Mouse (Mus musculus) MEL (cell line): Measurements from ENCODE around the gene Gm49361. TPM values are rescaled to one million over a fixed set of nuclear protein-coding genes. Genes with fewer than 3 reads are reported as not detected.

Experiments
- DNase-seq: peaks from one replicate; pipeline ENCODE4 v3.0.0; 2011; ENCODE audit warnings: low read depth, low spot score
- H3K27ac ChIP-seq: 2 replicates; pipeline ENCODE4 v1.5.1; 2012; ENCODE audit warnings: low read depth, mild to moderate bottlenecking, control low read depth, low read length, moderate library complexity; ENCODE audit not compliant: control insufficient read depth
- H3K27me3 ChIP-seq, 2 experiments: fragments of 150-350 bp in 1 of 2; sonication (generic) in 1 of 2; 2 replicates each; pipeline ENCODE4 v1.6.1; 2012; ENCODE audit warnings: low read length in 2 of 2, mild to moderate bottlenecking in 2 of 2, improper control_type of control experiment in 1 of 2, moderate library complexity in 1 of 2; ENCODE audit not compliant: insufficient read depth in 2 of 2, control insufficient read depth in 1 of 2
- H3K36me3 ChIP-seq, 2 experiments: 2 replicates each; pipeline ENCODE4 v1.6.1; 2012 to 2014; ENCODE audit warnings: low read length in 2 of 2, improper control_type of control experiment in 1 of 2, inconsistent platforms in 1 of 2, mild to moderate bottlenecking in 1 of 2; ENCODE audit not compliant: insufficient read depth in 2 of 2, control insufficient read depth in 1 of 2
- H3K4me1 ChIP-seq, 2 experiments: fragments of 150-350 bp in 1 of 2; sonication (generic) in 1 of 2; 2 replicates each; pipeline ENCODE4 v1.6.1; 2012; ENCODE audit warnings: low read length in 2 of 2, improper control_type of control experiment in 1 of 2, mild to moderate bottlenecking in 1 of 2; ENCODE audit not compliant: insufficient read depth in 2 of 2, control insufficient read depth in 1 of 2
- H3K4me3 ChIP-seq, 2 experiments: fragments of 150-350 bp in 1 of 2; sonication (generic) in 1 of 2; 2 replicates each; pipeline ENCODE4 v1.5.1; 2012; ENCODE audit warnings: low read depth in 2 of 2, low read length in 2 of 2, mild to moderate bottlenecking in 2 of 2, moderate library complexity in 2 of 2, control low read depth in 1 of 2, improper control_type of control experiment in 1 of 2; ENCODE audit not compliant: control insufficient read depth in 1 of 2, insufficient read depth in 1 of 2
- H3K79me2 ChIP-seq: 2 replicates; pipeline ENCODE4 v1.6.1; 2012; ENCODE audit warnings: mild to moderate bottlenecking, low read length, moderate library complexity; ENCODE audit not compliant: control insufficient read depth, poor library complexity, insufficient read depth
- H3K9ac ChIP-seq: 2 replicates; pipeline ENCODE4 v1.6.1; 2012; ENCODE audit warnings: low read depth, mild to moderate bottlenecking, control low read depth, low read length, moderate library complexity; ENCODE audit not compliant: control insufficient read depth, poor library complexity, severe bottlenecking
- H3K9me3 ChIP-seq: fragments of 150-350 bp; sonication (generic); replicated peaks from 2 replicates; pipeline ENCODE4 v1.6.1; 2012; ENCODE audit warnings: mild to moderate bottlenecking, low read length, improper control_type of control experiment, moderate library complexity; ENCODE audit not compliant: insufficient read depth
- BHLHE40 ChIP-seq: IDR thresholded peaks from 2 replicates; pipeline ENCODE4 v1.6.1; 2012; ENCODE audit warnings: low read depth, mild to moderate bottlenecking, inconsistent platforms, low read length, improper control_type of control experiment, borderline replicate concordance
- CHD1 ChIP-seq: IDR thresholded peaks from 2 replicates; pipeline ENCODE4 v1.6.1; 2012; ENCODE audit warnings: low read depth, mild to moderate bottlenecking, inconsistent platforms, low read length, improper control_type of control experiment
- ELF1 ChIP-seq: IDR thresholded peaks from 2 replicates; pipeline ENCODE4 v1.6.1; 2014; ENCODE audit warnings: low read depth, mild to moderate bottlenecking, inconsistent platforms, low read length, improper control_type of control experiment, moderate library complexity
- ETS1 ChIP-seq: IDR thresholded peaks from 2 replicates; pipeline ENCODE4 v1.6.1; 2012; ENCODE audit warnings: low read depth, mild to moderate bottlenecking, inconsistent platforms, low read length, improper control_type of control experiment, moderate library complexity
- GABPA ChIP-seq: IDR thresholded peaks from 2 replicates; pipeline ENCODE4 v1.6.1; 2012; ENCODE audit warnings: low read depth, mild to moderate bottlenecking, inconsistent platforms, low read length, improper control_type of control experiment, moderate library complexity
- GATA1 ChIP-seq: IDR thresholded peaks from 2 replicates; pipeline ENCODE4 v1.6.1; 2011; ENCODE audit warnings: low read depth, low read length, improper control_type of control experiment
- HCFC1 ChIP-seq: IDR thresholded peaks from 2 replicates; pipeline ENCODE4 v1.6.1; 2012; ENCODE audit warnings: low read depth, mild to moderate bottlenecking, inconsistent platforms, low read length, improper control_type of control experiment, moderate library complexity
- JUND ChIP-seq: IDR thresholded peaks from 2 replicates; pipeline ENCODE4 v1.6.1; 2011; ENCODE audit warnings: low read depth, mild to moderate bottlenecking, improper control_type of control experiment, low read length
- KAT2A ChIP-seq: conservative IDR thresholded peaks from 2 replicates; pipeline ENCODE4 v1.6.1; 2012; ENCODE audit warnings: low read depth, low read length, improper control_type of control experiment, inconsistent platforms
- MAFK ChIP-seq: IDR thresholded peaks from 2 replicates; pipeline ENCODE4 v1.6.1; 2011; ENCODE audit warnings: low read depth, mild to moderate bottlenecking, low read length, improper control_type of control experiment, borderline replicate concordance
- MAX ChIP-seq: IDR thresholded peaks from 2 replicates; pipeline ENCODE4 v1.6.1; 2011; ENCODE audit warnings: low read length, improper control_type of control experiment
- MAZ ChIP-seq: IDR thresholded peaks from 2 replicates; pipeline ENCODE4 v1.6.1; 2012; ENCODE audit warnings: low read depth, mild to moderate bottlenecking, inconsistent platforms, low read length, improper control_type of control experiment
- MYB ChIP-seq: IDR thresholded peaks from 2 replicates; pipeline ENCODE4 v1.6.1; 2011; ENCODE audit warnings: mild to moderate bottlenecking, low read depth, low read length, improper control_type of control experiment
- MYC ChIP-seq: IDR thresholded peaks from 2 replicates; pipeline ENCODE4 v1.6.1; 2011; ENCODE audit warnings: low read depth, mild to moderate bottlenecking, low read length, improper control_type of control experiment, moderate library complexity
- NRF1 ChIP-seq: IDR thresholded peaks from 2 replicates; pipeline ENCODE4 v1.6.1; 2014; ENCODE audit warnings: low read depth, mild to moderate bottlenecking, inconsistent platforms, low read length, improper control_type of control experiment, moderate library complexity; ENCODE audit not compliant: poor library complexity, insufficient read depth, severe bottlenecking
- POLR2AphosphoS2 ChIP-seq: IDR thresholded peaks from 2 replicates; pipeline ENCODE4 v1.6.1; 2011; ENCODE audit warnings: low read length, improper control_type of control experiment
- RCOR1 ChIP-seq: IDR thresholded peaks from 2 replicates; pipeline ENCODE4 v1.6.1; 2012; ENCODE audit warnings: low read depth, mild to moderate bottlenecking, inconsistent platforms, low read length, improper control_type of control experiment
- TBP ChIP-seq: IDR thresholded peaks from 2 replicates; pipeline ENCODE4 v1.8.0; 2011; ENCODE audit warnings: low read depth, low read length, improper control_type of control experiment
- USF1 ChIP-seq: IDR thresholded peaks from 2 replicates; pipeline ENCODE4 v1.6.1; 2014; ENCODE audit warnings: low read depth, mild to moderate bottlenecking, inconsistent platforms, low read length, improper control_type of control experiment, moderate library complexity
- USF2 ChIP-seq, 2 experiments: IDR thresholded peaks; 2 replicates each; pipeline ENCODE4 v1.6.1; 2011 to 2012; ENCODE audit warnings: improper control_type of control experiment in 2 of 2, low read length in 2 of 2, borderline replicate concordance in 1 of 2, inconsistent platforms in 1 of 2, low read depth in 1 of 2, mild to moderate bottlenecking in 1 of 2; ENCODE audit not compliant: insufficient read depth in 1 of 2
- ZKSCAN1 ChIP-seq: IDR thresholded peaks from 2 replicates; pipeline ENCODE4 v1.6.1; 2012; ENCODE audit warnings: low read depth, mild to moderate bottlenecking, inconsistent platforms, low read length, improper control_type of control experiment, moderate library complexity
- ZMIZ1 ChIP-seq: IDR thresholded peaks from 2 replicates; pipeline ENCODE4 v1.6.1; 2012; ENCODE audit warnings: low read depth, mild to moderate bottlenecking, inconsistent platforms, low read length, improper control_type of control experiment, moderate library complexity
- ZNF384 ChIP-seq: IDR thresholded peaks from 2 replicates; pipeline ENCODE4 v1.6.1; 2012; ENCODE audit warnings: low read depth, mild to moderate bottlenecking, inconsistent platforms, low read length, improper control_type of control experiment
- polyA plus RNA-seq, 2 experiments: library from polyadenylated mRNA; stranded (reverse) in 1 of 2; unstranded in 1 of 2; fragments of >175 nt in 1 of 2; fragments of >200 nt in 1 of 2; gene quantifications; 2 replicates each; pipeline versions ENCODE4 v1.2.1 to v1.2.4; 2012; ENCODE audit warnings: low replicate concordance in 2 of 2, low read depth in 1 of 2; ENCODE audit not compliant: insufficient read length in 2 of 2, insufficient read depth in 1 of 2, missing spikeins in 1 of 2
- total RNA-seq: library from RNA; depleted of rRNA; stranded (reverse); fragments of 300-350 nt; gene quantifications from 2 replicates; pipeline ENCODE4 v1.2.3, GENCODE M21; 2012

Gm49361 gene
- total and polyA plus RNA-seq, 3 experiments: not detected

DNA sequence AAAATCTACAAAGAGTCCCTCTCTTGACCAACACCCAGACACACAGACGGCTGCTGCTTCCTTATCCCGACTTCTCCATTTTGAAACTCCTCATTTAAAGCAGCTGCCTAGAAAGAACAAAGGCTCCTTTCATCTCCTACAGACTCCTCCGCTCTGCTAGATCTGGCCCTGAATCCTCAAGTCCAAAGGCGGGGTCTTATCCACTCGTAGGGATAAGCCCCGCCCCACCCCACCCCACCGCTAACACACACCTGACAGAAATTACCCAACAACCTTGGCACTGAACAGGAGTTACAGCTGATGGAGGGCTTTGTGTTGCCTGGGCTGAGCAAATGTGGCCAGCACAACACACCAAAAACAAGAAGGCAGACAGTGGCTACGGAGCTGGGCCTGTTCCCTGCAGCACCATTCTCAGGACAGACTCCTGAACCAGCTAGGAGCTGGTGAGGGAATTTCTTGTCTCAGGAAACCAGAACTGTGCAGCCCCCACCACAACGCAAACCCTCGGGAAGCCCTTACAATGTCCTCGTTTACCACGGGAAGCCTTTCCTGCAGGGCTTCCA, 43.9 kb downstream of the Gm49361 start:
- TF ChIP-seq POLR2AphosphoS2 (no peak), HCFC1 (no peak), RCOR1 (no peak), MYC (no peak), ETS1 (no peak), TBP (no peak), GATA1 (no peak), GABPA (no peak), USF2 (IDR thresholded peaks at IDR 0.05; ENCODE audit: borderline replicate concordance in 1 of 2, insufficient read depth in 1 of 2, low read depth in 1 of 2, low read length in 2 of 2) (no peak), BHLHE40 (no peak), ZKSCAN1 (no peak), CHD1 (no peak), MAX (no peak), USF1 (no peak), KAT2A (no peak), MAZ (no peak), ZNF384 (no peak), NRF1 (no peak), ELF1 (no peak), JUND (no peak)
- H3K27ac ChIP-seq: no peak overlapping the region
- no peaks in the 10 kb centered on the region for H3K36me3 ChIP-seq
- no peaks in the 10 kb centered on the region for H3K79me2 ChIP-seq
- no peaks in the 10 kb centered on the region for H3K9me3 ChIP-seq
- H3K27me3 ChIP-seq: no peaks in the 10 kb centered on the region
- no peak overlapping the region for H3K4me3 ChIP-seq
- no peak for DNase-seq
- no peak overlapping the region for H3K9ac ChIP-seq
- no peaks in the 10 kb centered on the region for H3K4me1 ChIP-seq

DNA sequence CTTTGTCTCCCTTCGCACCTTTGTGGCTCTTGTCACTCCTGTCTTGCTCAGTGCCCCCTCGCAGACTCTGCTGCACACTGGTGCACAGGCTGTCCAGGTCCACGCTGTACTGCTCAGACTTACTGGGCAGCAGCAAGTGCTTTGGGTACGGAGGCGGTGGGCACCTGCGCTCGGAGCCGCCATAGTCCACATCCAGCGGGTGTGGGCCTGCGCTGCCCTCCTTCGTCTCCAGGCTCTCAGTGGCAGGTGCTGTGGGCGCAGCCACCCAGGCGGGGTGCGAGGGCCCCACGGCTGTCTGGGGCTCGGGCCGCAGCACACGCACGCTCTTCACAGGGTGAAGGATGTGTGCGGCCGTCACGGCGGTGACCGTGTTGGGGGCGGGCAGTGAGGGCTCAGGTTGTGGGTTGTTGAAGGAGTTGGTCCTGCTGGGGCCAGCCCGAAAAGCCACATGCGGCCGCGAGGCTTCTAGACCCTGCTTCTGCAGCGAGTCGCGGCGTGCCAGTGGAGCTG, 46.4 kb downstream of the Gm49361 start:
- DNase-seq: no peak
- H3K79me2 ChIP-seq: no peaks in the 10 kb centered on the region
- H3K36me3 ChIP-seq: no peaks in the 10 kb centered on the region
- H3K9ac ChIP-seq: no peak overlapping the region
- no peaks in the 10 kb centered on the region for H3K4me1 ChIP-seq
- H3K9me3 ChIP-seq: no peaks in the 10 kb centered on the region
- H3K27ac ChIP-seq: no peak overlapping the region
- no peak overlapping the region for H3K4me3 ChIP-seq
- H3K27me3 ChIP-seq: no peaks in the 10 kb centered on the region
- TF ChIP-seq USF2 (IDR thresholded peaks at IDR 0.05; ENCODE audit: borderline replicate concordance in 1 of 2, insufficient read depth in 1 of 2, low read depth in 1 of 2, low read length in 2 of 2) (no peak), GATA1 (no peak), ZNF384 (no peak), NRF1 (no peak), KAT2A (no peak), TBP (no peak), MAFK (no peak), ZMIZ1 (no peak), MYB (no peak)
- TF ChIP-seq, all 39 proteins: peak for 0
